Mouse (Mus musculus) stomach, embryonic 16.5 days (tissue): Measurements from ENCODE around the gene Trem2. TPM values are rescaled to one million over a fixed set of nuclear protein-coding genes. Genes with fewer than 3 reads are reported as not detected.
"Not testable (repeated sequence)": the region's sequence is repeated elsewhere in the genome, so short reads cannot be mapped to it uniquely, and the experiment has no call there.

Experiments
- ATAC-seq: fragments of 200-750 bp; cut with Nextera tagmentation; 2 replicates; pipeline ENCODE4 v1.8.0; 2017; ENCODE audit warnings: moderate number of reproducible peaks, moderate TSS enrichment; ENCODE audit not compliant: insufficient read depth, low FRiP score
- H3K27ac ChIP-seq: fragments of 300-500 bp; sonication (generic); 2 replicates; pipeline ENCODE4 v1.5.1; 2014; ENCODE audit warnings: low read length
- H3K27me3 ChIP-seq: fragments of 300-500 bp; sonication (generic); 2 replicates; pipeline ENCODE4 v1.6.1; 2014; ENCODE audit warnings: low read length, control low read depth, mixed read lengths; ENCODE audit not compliant: control insufficient read depth, insufficient read depth
- H3K36me3 ChIP-seq: fragments of 300-500 bp; sonication (generic); 2 replicates; pipeline ENCODE4 v1.6.1; 2014; ENCODE audit warnings: low read length; ENCODE audit not compliant: control insufficient read depth, insufficient read depth
- H3K4me1 ChIP-seq: fragments of 300-500 bp; sonication (generic); 2 replicates; pipeline ENCODE4 v1.6.1; 2014; ENCODE audit warnings: low read length, control low read depth, mixed read lengths; ENCODE audit not compliant: control insufficient read depth, insufficient read depth
- H3K4me2 ChIP-seq: fragments of 300-500 bp; sonication (generic); 2 replicates; pipeline ENCODE4 v1.6.1; 2014; ENCODE audit warnings: low read depth, low read length, mixed read lengths
- H3K4me3 ChIP-seq: fragments of 300-500 bp; sonication (generic); replicated peaks from 2 replicates; pipeline ENCODE4 v1.5.1; 2014; ENCODE audit warnings: mild to moderate bottlenecking, low read length
- H3K9ac ChIP-seq: fragments of 300-500 bp; sonication (generic); 2 replicates; pipeline ENCODE4 v1.6.1; 2014; ENCODE audit warnings: low read length
- H3K9me3 ChIP-seq: fragments of 300-500 bp; sonication (generic); replicated peaks from 2 replicates; pipeline ENCODE4 v1.6.1; 2016; ENCODE audit warnings: low read length, control low read depth; ENCODE audit not compliant: control insufficient read depth
- WGBS: fragments of 180-500 bp; shearing (Covaris S2); extraction: QIAGEN DNeasy Blood & Tissue Kit; methylation state at CpG from one replicate; pipeline ENCODE4 v1.1.7; 2014; 5-methylcytosine and 5-hydroxymethylcytosine counted together
- polyA plus RNA-seq: library from polyadenylated mRNA; unstranded; fragments of >200 nt; fragmentation: Nextera tagmentation; extraction: Ambion mirVana; gene quantifications from 2 replicates; pipeline ENCODE4 v1.2.1, GENCODE M21; 2015

Trem2 gene
- polyA plus RNA-seq, 1 experiment from 2014 or later, result 3.5 TPM

DNA sequence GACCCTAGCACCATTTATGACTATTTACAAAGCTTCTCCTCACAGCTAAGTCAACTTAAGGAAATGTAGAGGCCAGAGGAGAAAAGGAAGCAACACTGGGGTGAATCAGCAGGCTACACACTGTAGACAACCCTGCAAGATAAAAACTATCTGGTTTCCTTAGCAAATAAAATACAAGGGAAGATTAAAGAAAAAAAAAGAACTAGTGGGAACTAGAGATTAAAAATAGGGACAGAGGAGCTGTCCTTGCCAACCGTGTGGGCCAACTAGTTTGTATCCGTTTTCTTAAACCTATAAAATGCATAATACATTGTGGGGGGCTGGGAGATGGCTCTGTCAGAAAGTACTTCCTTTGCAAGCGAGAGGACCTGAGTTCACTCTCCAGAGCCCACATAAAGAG, 4.3 kb upstream of the Trem2 start:
- H3K9ac ChIP-seq, result no peak overlapping the region
- no peaks in the 10 kb centered on the region for H3K27me3 ChIP-seq
- no peak overlapping the region for H3K4me3 ChIP-seq
- no peak overlapping the region for H3K4me2 ChIP-seq
- WGBS, result 49% methylated on average over 3 of the region's 3 CpGs
- H3K4me1 ChIP-seq, result no peaks in the 10 kb centered on the region
- no peaks in the 10 kb centered on the region for H3K36me3 ChIP-seq
- ATAC-seq, result no peak
- H3K9me3 ChIP-seq, result no peaks in the 10 kb centered on the region
- H3K27ac ChIP-seq, result no peak overlapping the region

GRCm38 (mm10) chr17:48343065-48343464, 3.1 kb upstream of the Trem2 start:
- Histone ChIP-seq H3K9ac (no peak overlapping the region), H3K4me1 (no peaks in the 10 kb centered on the region), H3K9me3 (no peaks in the 10 kb centered on the region), H3K27me3 (no peaks in the 10 kb centered on the region), H3K27ac (no peak overlapping the region), H3K4me2 (no peak overlapping the region), H3K36me3 (no peaks in the 10 kb centered on the region), H3K4me3 (no peak overlapping the region)
- no peak for ATAC-seq
- WGBS, result 82% methylated on average over 2 of the region's 2 CpGs

DNA sequence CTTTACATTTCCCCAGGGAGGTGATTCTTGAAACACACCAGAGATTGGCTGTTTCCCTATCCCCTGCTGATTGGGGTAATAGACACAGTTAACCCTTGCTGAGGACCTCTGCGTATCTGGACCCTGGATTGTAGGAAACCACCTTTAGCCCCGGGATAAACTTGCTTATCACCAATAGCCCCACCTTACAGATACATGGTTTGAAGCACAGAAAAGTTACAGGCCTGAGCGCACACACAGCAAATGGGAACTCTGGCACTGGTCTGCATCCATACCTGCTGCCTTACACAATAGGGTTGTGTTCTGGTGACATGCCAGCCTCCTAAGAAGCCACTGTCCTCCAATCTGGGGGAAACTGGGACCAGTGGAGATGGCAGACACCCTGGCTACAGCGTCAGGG, 377 bp upstream of the Trem2 start:
- Histone ChIP-seq H3K4me3 (no peak overlapping the region), H3K9me3 (no peaks in the 10 kb centered on the region), H3K4me2 (no peak overlapping the region), H3K27me3 (no peaks in the 10 kb centered on the region), H3K36me3 (no peaks in the 10 kb centered on the region), H3K9ac (no peak overlapping the region), H3K4me1 (no peaks in the 10 kb centered on the region), H3K27ac (no peak overlapping the region)
- 77% methylated on average over 4 of the region's 4 CpGs for WGBS
- no peak for ATAC-seq

DNA sequence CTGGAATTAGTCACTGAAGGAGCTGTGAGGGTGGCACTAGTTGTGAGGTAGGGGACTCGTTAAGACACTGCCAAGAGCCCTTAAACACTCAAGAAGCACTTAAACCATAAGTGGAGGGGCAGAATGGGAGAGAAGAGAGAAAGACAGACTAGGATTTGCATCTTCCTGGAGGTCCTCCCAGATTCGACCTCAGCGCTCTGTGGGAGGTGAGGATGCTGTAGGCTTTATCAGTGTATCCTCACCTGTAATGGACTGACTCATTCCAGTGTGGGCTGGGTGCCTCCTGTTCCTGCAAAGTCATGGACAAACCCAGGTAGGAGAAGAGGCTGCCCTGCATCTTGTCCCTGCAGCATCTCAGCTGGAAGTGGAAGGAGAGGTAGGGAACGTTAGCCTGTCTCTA, 633 bp downstream of the Trem2 start:
- Histone ChIP-seq H3K4me1 (no peaks in the 10 kb centered on the region), H3K4me3 (no peak overlapping the region), H3K36me3 (no peaks in the 10 kb centered on the region), H3K4me2 (no peak overlapping the region), H3K9me3 (no peaks in the 10 kb centered on the region), H3K27ac (no peak overlapping the region), H3K27me3 (no peaks in the 10 kb centered on the region), H3K9ac (no peak overlapping the region)
- 64% methylated on average over 4 of the region's 4 CpGs for WGBS
- no peak for ATAC-seq

GRCm38 (mm10) chr17:48347287-48347686, 1.1 kb downstream of the Trem2 start:
- no peaks in the 10 kb centered on the region for H3K4me1 ChIP-seq
- no peak for ATAC-seq
- H3K27ac ChIP-seq, result no peak overlapping the region
- no peaks in the 10 kb centered on the region for H3K9me3 ChIP-seq
- no peak overlapping the region for H3K4me2 ChIP-seq
- no peaks in the 10 kb centered on the region for H3K36me3 ChIP-seq
- 70% methylated on average over 2 of the region's 2 CpGs for WGBS
- no peak overlapping the region for H3K4me3 ChIP-seq
- H3K9ac ChIP-seq, result no peak overlapping the region
- no peaks in the 10 kb centered on the region for H3K27me3 ChIP-seq

DNA sequence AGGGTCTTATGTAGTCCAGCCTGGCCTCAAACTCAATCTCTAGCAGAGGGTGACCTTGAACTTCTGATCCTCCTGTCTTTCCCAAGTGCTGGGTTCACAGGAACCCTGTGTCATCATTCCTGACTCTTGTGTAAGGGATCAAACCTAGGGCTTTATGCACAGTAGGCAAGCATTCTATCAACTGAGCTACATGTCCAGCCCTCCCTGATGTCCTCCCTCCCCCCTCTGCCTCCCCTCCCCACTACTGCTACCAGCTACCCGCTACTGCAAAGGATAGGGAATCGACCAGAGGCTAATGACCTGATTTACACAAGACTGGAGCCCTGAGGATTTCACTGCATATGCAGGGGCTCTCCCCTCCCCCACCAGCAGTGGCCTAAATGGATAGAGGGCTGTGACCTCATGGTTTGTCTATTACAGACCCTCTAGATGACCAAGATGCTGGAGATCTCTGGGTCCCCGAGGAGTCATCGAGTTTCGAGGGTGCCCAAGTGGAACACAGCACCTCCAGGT, 4.5 kb downstream of the Trem2 start:
- Histone ChIP-seq H3K4me1 (no peaks in the 10 kb centered on the region), H3K36me3 (no peaks in the 10 kb centered on the region), H3K4me3 (no peak overlapping the region), H3K27me3 (no peaks in the 10 kb centered on the region), H3K9ac (no peak overlapping the region), H3K27ac (no peak overlapping the region), H3K9me3 (no peaks in the 10 kb centered on the region), H3K4me2 (no peak overlapping the region)
- ATAC-seq, result no peak
- 65% methylated on average over 5 of the region's 5 CpGs for WGBS

- not testable (repeated sequence) for H3K36me3 ChIP-seq, H3K9ac ChIP-seq, H3K27ac ChIP-seq, H3K4me1 ChIP-seq, H3K4me2 ChIP-seq, H3K27me3 ChIP-seq, H3K9me3 ChIP-seq, ATAC-seq, H3K4me3 ChIP-seq
- WGBS, result 77% methylated on average over 7 of the region's 7 CpGs
Measured at GRCm38 (mm10) chr17:48352976-48353375, 6.8 kb downstream of the Trem2 start.

- Histone ChIP-seq H3K4me3 (no peak overlapping the region), H3K27me3 (no peaks in the 10 kb centered on the region), H3K36me3 (no peaks in the 10 kb centered on the region), H3K27ac (no peak overlapping the region), H3K4me2 (no peak overlapping the region), H3K9ac (no peak overlapping the region), H3K9me3 (no peaks in the 10 kb centered on the region), H3K4me1 (no peaks in the 10 kb centered on the region)
- 89% methylated on average over 3 of the region's 3 CpGs for WGBS
- no peak for ATAC-seq
Measured at GRCm38 (mm10) chr17:48355822-48356221, 9.6 kb downstream of the Trem2 start.

DNA sequence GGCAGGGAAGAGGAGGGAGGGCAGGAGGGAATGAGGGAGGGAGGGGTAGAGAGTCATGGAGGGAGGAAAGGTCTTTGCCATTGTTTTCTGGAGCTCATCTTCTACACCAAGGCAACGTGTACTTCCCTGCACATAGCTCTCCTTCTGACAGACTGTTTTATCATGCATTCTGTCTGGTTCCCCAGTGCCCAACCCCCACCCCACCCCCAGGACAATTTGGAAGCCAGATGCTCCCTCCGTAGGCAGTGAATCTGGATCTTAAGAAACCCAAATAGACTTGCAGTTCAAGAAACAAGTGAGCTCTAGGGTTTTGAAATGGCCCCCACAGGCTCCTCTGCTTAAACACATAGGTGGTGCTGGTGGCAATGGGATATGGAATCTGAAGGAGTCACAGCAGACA, 11.7 kb downstream of the Trem2 start:
- H3K36me3 ChIP-seq, result no peaks in the 10 kb centered on the region
- 0 out of 2 replicates have a peak, but pooled peaks cover 2% of the 10 kb centered on the region for H3K4me1 ChIP-seq
- H3K27me3 ChIP-seq, result no peaks in the 10 kb centered on the region
- no peak for ATAC-seq
- no peak overlapping the region for H3K4me2 ChIP-seq
- no peak overlapping the region for H3K4me3 ChIP-seq
- 45% methylated on average over 2 of the region's 2 CpGs for WGBS
- H3K9me3 ChIP-seq, result no peaks in the 10 kb centered on the region
- no peak overlapping the region for H3K27ac ChIP-seq
- H3K9ac ChIP-seq, result no peak overlapping the region

DNA sequence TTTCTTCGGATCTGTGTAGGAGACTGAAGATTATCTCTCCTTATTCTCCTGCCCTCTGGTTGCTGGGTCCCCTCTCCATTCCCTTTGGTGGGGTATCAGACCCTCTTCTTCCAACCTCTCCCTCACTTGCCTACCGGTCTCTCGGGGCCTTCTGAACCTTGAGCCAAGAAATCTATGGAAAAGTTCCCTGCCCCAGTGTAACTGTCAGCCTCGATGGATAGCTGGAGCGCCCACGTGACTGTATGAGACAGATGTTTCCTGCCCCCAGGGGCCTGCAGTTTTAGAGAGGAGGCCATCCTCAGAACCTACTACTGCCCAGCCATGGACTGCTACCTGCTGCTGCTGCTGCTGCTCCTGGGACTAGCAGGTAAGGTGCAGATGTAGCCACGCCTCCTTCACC, 13.4 kb downstream of the Trem2 start, which contains the start of gene Treml1:
Gene Treml1, plus strand, starts transcription at position 301 of the 400 bp plus-strand sequence.
- ATAC-seq, result no peak
- Histone ChIP-seq H3K9me3 (no peaks in the 10 kb centered on the region), H3K4me2 (no peak within 1 kb of the TSS), H3K4me3 (no peak within 1 kb of the TSS), H3K4me1 (0 out of 2 replicates have a peak, but pooled peaks cover 3% of the 10 kb centered on the region), H3K27me3 (no peaks in the 10 kb centered on the region), H3K36me3 (no peaks in the 10 kb centered on the region), H3K27ac (no peak within 1 kb of the TSS), H3K9ac (no peak within 1 kb of the TSS)
- 67% methylated on average over 7 of the region's 7 CpGs for WGBS
